Mouse (Mus musculus) erythroblast, embryonic 14.5 days (primary cell): ENCODE results near the gene Bend6.

ENCODE experiments used
- GATA1 ChIP-seq: IDR thresholded peaks from 2 replicates; pipeline ENCODE4 v1.6.1; 2012; ENCODE audit warnings: low read length, inconsistent platforms, mixed read lengths
- TAL1 ChIP-seq: IDR thresholded peaks from 3 replicates; pipeline ENCODE4 v1.6.1; 2012; ENCODE audit warnings: low read length, inconsistent platforms, mixed read lengths

- TF ChIP-seq GATA1: no peak
- no peak for TF ChIP-seq TAL1
Observed at GRCm38 (mm10) chr1:33846807-33847206, 60.8 kb downstream of the Bend6 start.
